Mouse (Mus musculus) C2C12 (cell line): ENCODE measurements around the gene Plpp2. TPM values are rescaled to one million over a fixed set of nuclear protein-coding genes. Genes with fewer than 3 reads are reported as not detected.

ENCODE experiments used
- H3K27me3 ChIP-seq: one replicate; pipeline ENCODE4 v1.6.1; 2011; ENCODE audit not compliant: control insufficient read depth, insufficient read depth, insufficient read length
- H3K36me3 ChIP-seq: one replicate; pipeline ENCODE4 v1.6.1; 2011; ENCODE audit not compliant: control insufficient read depth, insufficient read depth
- H3K4me3 ChIP-seq: one replicate; pipeline ENCODE4 v1.5.1; 2011; ENCODE audit warnings: mild to moderate bottlenecking, control low read depth; ENCODE audit not compliant: poor library complexity, insufficient read depth, severe bottlenecking
- H3K79me2 ChIP-seq: one replicate; pipeline ENCODE4 v1.6.1; 2011; ENCODE audit not compliant: control insufficient read depth, insufficient read depth
- H3K79me3 ChIP-seq: one replicate; pipeline ENCODE4 v1.6.1; 2011; ENCODE audit warnings: low read depth, control low read depth
- H3ac ChIP-seq: one replicate; pipeline ENCODE3; 2011; ENCODE audit warnings: low read depth; ENCODE audit not compliant: control insufficient read depth, insufficient read length
- CEBPB ChIP-seq: IDR thresholded peaks from one replicate; pipeline ENCODE4 v1.6.1; 2011; ENCODE audit warnings: low read depth, mild to moderate bottlenecking, control low read depth, moderate library complexity
- CTCF ChIP-seq: IDR thresholded peaks from one replicate; pipeline ENCODE4 v1.5.1; 2011; ENCODE audit not compliant: control insufficient read depth, insufficient read depth, insufficient read length
- FOSL1 ChIP-seq: IDR thresholded peaks from one replicate; pipeline ENCODE4 v1.8.0; 2011; ENCODE audit warnings: mild to moderate bottlenecking, low read length; ENCODE audit not compliant: poor library complexity, insufficient read depth, severe bottlenecking
- MAX ChIP-seq: IDR thresholded peaks from one replicate; pipeline ENCODE4 v1.6.1; 2011; ENCODE audit warnings: mild to moderate bottlenecking, control low read depth
- MYOD1 ChIP-seq: IDR thresholded peaks from one replicate; pipeline ENCODE4 v1.6.1; 2011; ENCODE audit warnings: low read depth; ENCODE audit not compliant: control insufficient read depth, insufficient read length
- MYOG ChIP-seq: IDR thresholded peaks from one replicate; pipeline ENCODE4 v1.6.1; 2011; ENCODE audit not compliant: control insufficient read depth, insufficient read length; ENCODE audit errors: extremely low read depth
- USF1 ChIP-seq: IDR thresholded peaks from one replicate; pipeline ENCODE4 v1.6.1; 2011; ENCODE audit warnings: low read depth, mild to moderate bottlenecking, control low read depth, moderate library complexity
- polyA plus RNA-seq: library from polyadenylated mRNA; unstranded; fragments of >200 nt; fragmentation: generic; extraction: Trizol; gene quantifications from one replicate; pipeline ENCODE4 v1.2.1, GENCODE M21; 2012; ENCODE audit warnings: missing spikeins

Gene Plpp2
- polyA plus RNA-seq, 1 experiment, result 166 TPM

- H3ac ChIP-seq, result no peak overlapping the region
- no peaks in the 10 kb centered on the region for H3K79me2 ChIP-seq
- H3K79me3 ChIP-seq, result no peaks in the 10 kb centered on the region
- H3K4me3 ChIP-seq, result no peak overlapping the region
- H3K36me3 ChIP-seq, result no peaks in the 10 kb centered on the region
- H3K27me3 ChIP-seq, result peaks cover 2% of the 10 kb centered on the region
- TF ChIP-seq CTCF (no peak), MAX (no peak), FOSL1 (no peak), MYOG (no peak), MYOD1 (no peak), USF1 (no peak), CEBPB (no peak)
Measured at GRCm38 (mm10) chr10:79573611-79574010, 40.0 kb upstream of the Plpp2 start.

GRCm38 (mm10) chr10:79571314-79571713 lies 37.7 kb upstream of the Plpp2 start:
- no peaks in the 10 kb centered on the region for H3K36me3 ChIP-seq
- TF ChIP-seq USF1, result no peak
- TF ChIP-seq MYOG, result no peak
- no peak for TF ChIP-seq CEBPB
- no peak for TF ChIP-seq CTCF
- TF ChIP-seq MYOD1, result no peak
- no peak for TF ChIP-seq MAX
- no peak for TF ChIP-seq FOSL1
- no peaks in the 10 kb centered on the region for H3K27me3 ChIP-seq
- H3K4me3 ChIP-seq, result no peak overlapping the region
- H3K79me2 ChIP-seq, result no peaks in the 10 kb centered on the region
- no peak overlapping the region for H3ac ChIP-seq
- H3K79me3 ChIP-seq, result no peaks in the 10 kb centered on the region

- TF ChIP-seq FOSL1, result no peak
- TF ChIP-seq CEBPB, result no peak
- TF ChIP-seq CTCF, result no peak
- no peak for TF ChIP-seq USF1
- TF ChIP-seq MAX, result no peak
- no peak for TF ChIP-seq MYOG
- no peak for TF ChIP-seq MYOD1
- Histone ChIP-seq H3K79me2 (no peaks in the 10 kb centered on the region), H3K79me3 (no peaks in the 10 kb centered on the region), H3K27me3 (no peaks in the 10 kb centered on the region), H3ac (no peak overlapping the region), H3K36me3 (no peaks in the 10 kb centered on the region), H3K4me3 (no peak overlapping the region)
Measured at GRCm38 (mm10) chr10:79569921-79570320, 36.3 kb upstream of the Plpp2 start.

GRCm38 (mm10) chr10:79559716-79560115 lies 26.1 kb upstream of the Plpp2 start:
- Histone ChIP-seq H3K27me3 (no peaks in the 10 kb centered on the region), H3K36me3 (no peaks in the 10 kb centered on the region), H3ac (no peak overlapping the region), H3K79me2 (peaks cover under 1% of the 10 kb centered on the region), H3K4me3 (no peak overlapping the region), H3K79me3 (no peaks in the 10 kb centered on the region)
- TF ChIP-seq MYOD1, result no peak
- TF ChIP-seq CTCF, result no peak
- TF ChIP-seq CEBPB, result no peak
- no peak for TF ChIP-seq MAX
- TF ChIP-seq USF1, result no peak

- TF ChIP-seq MYOD1 (no peak), USF1 (no peak), CTCF (no peak), CEBPB (no peak), MYOG (no peak), FOSL1 (no peak), MAX (no peak)
- Histone ChIP-seq H3ac (no peak overlapping the region), H3K4me3 (no peak overlapping the region), H3K27me3 (no peaks in the 10 kb centered on the region), H3K79me3 (peaks cover 9% of the 10 kb centered on the region), H3K79me2 (peaks cover 23% of the 10 kb centered on the region), H3K36me3 (no peaks in the 10 kb centered on the region)
Measured at GRCm38 (mm10) chr10:79557496-79557895, 23.9 kb upstream of the Plpp2 start.

GRCm38 (mm10) chr10:79556951-79557350 lies 23.4 kb upstream of the Plpp2 start:
- Histone ChIP-seq H3K79me3 (peaks cover 12% of the 10 kb centered on the region), H3K79me2 (peaks cover 28% of the 10 kb centered on the region), H3K36me3 (no peaks in the 10 kb centered on the region), H3ac (no peak overlapping the region), H3K27me3 (no peaks in the 10 kb centered on the region), H3K4me3 (no peak overlapping the region)
- no peak for TF ChIP-seq MAX
- TF ChIP-seq CEBPB, result no peak
- TF ChIP-seq MYOD1, result no peak
- no peak for TF ChIP-seq USF1
